Mouse (Mus musculus): Measurements from ENCODE around the gene Cep164.

The Cep164 gene

DNA sequence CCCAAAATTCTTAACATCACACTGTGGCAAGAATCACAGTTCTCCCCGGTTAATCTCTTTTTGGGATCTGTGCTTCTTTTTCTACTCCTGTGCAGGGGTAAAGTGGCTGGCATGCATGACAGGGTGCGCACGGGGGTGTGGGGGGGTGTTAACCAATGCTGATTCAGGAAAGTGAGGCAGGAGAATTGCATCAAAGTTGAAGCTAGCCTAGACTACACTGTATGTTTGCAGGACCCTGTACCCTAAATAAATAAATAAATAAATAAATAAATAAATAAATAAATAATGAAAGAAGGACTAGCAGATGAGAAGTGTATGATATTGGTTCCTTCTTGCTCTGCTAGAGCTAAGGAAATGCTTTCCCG, 9.6 kb upstream of the Cep164 start:
- DNase-seq, result no peak

DNA sequence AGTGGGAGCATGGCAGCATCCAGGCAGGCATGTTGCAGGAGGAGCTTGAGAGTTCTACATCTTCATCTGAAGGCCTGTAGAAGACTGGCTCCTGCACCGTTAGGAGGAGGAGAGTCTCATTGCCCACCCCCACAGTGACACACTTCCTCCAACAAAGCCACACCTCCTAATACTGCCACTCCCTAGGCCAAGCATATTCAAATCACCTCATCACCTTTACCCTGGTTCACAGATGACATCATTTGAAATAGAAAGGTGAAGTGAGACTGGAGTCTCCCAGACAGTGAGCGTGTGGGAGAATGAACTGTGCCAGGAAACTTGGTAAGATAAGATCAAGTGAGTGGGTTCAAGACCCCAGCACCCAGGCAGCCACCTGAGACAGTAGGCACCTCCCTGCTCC, 5.0 kb upstream of the Cep164 start:
- DNase-seq, result no peak

DNA sequence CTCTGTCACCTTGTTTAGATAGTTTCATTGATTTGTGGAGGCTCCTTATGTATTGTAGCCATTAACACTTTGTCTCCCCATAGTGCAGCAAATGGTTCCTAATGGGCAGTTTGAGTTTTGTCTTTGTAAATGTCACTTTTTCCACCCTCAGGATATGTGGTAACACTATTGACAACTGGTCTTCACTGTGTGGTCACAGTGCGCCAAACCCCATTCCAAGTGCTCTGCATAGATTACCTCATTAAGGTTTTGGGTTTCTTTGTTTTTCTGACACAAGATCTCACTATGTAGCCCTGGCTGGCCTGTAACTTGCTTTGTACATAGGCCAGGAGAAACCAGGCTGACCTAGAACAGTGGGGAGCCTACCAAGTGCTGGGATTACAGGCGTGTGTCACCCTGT, 4.4 kb upstream of the Cep164 start:
- no peak for DNase-seq

DNA sequence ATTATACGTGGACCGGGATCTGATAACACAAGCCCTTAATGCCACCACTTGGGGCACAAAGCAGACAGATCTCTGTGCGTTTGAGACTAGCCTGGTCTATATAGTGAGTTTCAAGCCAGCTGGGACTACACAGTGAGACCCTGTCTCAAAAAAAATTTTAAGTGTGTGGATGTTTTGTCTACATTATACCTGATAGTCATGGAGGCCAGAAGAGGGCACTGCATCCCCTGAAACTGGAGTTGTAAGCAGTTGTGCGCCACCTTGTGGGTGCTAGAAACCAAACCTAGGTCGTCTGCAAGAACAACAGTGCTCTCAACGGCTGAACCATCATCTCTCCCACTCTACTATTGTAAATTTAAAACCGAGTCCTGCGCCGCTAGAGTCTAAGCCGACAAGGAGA, 616 bp upstream of the Cep164 start:
- peak; percentile 92 to 94 for DNase-seq

DNA sequence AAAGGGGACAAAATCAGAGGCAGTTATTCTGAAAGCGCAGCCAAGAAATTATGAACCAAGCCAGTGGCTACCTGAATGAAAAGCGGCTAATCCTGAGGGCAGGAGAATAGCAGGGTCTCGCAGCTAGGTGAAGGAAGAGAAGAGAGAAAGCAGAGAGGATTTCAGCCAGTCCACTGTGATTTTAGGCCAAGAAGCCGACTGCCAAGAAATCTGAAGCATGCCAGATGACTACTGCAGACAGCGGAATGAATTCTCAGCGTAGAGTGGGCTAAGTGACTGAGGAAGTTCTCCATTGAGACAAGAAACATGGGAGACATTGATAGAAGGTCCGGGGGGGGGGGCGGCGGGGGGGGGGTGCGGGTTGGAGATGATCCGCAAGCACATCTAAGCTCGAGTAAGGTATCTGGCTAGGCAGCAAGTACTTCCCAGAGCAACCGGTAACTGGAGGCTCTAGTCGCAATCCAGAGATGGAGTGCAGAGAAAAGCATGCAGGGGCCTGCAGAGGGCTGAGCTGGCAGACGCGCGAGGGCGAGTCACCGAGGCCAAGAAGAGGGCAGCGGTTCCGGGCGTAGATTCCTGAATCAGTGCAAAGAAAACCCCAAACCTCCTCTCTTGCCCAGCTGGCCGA, 714 bp downstream of the Cep164 start:
- DNase-seq, result peak; percentile 63

DNA sequence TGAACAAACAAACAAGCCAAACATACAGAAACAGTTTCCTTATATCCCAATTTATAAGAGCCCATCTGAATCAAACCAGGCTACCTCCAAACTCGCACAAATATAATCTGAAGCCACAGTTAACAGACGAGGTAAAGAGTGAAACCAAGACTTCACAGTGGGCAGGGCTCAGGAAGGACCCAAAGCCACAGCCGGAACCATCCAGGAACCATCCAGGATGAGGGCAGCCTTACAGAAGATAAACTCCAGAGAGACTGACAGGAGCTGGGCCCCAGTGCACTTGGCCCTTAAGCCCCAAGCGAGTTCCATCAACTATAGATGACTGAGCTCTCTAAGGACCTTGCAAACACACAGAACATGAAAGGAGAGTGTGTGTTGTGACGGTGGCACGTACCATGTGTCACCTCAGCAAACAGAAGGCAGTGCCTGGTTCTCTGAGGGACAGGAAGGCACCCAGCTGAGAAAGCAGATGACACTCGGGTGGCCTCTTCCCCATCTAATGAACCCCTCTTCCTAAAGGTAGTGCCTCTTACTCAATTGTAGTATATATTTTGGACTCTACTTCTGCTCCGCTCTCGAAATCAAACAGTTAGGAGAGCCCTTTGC, 10.0 kb downstream of the Cep164 start:
- DNase-seq, result peak in 1 of 2 experiments; percentile 51

DNA sequence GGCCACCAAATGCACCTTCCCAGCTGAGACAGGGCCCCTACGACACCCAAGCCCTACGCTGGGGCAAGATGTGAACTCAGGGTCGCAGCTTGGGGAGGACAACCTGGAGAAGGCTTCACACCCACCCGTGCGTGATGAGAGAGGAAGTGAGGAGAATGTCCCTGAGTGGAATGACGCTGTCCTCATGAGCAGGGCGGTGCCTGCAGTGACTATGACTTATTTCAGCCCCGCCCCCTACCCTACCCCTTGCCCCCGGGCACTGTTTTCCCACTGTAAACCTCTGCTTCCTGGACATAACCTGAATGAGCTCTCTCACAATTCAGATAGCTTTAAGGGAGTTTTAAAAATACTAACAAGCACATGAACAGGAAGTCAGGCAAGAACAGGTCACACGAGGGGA, 13.0 kb downstream of the Cep164 start:
- no peak for DNase-seq

DNA sequence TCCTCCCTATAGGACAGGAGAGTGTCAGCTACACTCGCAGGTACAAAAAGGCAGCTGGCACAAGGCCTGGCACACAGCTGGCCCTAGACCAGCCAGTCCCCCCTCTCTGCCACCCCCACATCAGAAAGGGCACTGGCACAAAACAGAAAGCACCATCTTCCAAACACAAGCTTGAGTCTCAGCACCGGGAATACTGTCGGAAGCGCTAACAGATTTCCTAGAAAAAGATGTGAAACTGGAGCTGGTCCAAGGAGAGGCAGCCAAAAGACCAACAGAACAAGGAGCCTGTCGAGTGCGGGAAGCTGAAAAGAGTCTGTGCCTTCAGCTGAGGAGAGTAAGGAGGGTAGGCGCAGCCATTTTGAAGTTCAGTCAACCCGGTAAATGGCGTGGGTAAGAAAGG, 13.4 kb downstream of the Cep164 start:
- peak; percentile 68 to 73 for DNase-seq

DNA sequence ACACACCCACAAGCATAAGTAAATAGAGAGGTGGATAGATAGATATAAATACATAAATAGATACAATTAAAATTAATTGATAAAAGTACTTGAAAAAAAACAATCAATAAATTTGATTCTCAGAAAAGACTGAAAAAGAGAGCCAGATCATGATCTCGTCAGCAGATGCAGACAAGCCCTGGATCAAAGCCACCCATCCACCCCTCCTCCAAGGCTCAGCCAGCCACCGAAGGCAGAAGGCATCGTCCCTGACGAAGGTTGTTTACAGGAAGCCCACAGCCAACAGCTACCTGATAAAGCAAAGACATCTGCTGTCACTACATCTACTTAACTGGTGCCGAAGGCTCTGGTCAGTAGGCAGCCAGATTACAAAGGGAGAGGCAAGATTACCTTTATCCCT, 16.5 kb downstream of the Cep164 start:
- peak; percentile 56 to 60 for DNase-seq

DNA sequence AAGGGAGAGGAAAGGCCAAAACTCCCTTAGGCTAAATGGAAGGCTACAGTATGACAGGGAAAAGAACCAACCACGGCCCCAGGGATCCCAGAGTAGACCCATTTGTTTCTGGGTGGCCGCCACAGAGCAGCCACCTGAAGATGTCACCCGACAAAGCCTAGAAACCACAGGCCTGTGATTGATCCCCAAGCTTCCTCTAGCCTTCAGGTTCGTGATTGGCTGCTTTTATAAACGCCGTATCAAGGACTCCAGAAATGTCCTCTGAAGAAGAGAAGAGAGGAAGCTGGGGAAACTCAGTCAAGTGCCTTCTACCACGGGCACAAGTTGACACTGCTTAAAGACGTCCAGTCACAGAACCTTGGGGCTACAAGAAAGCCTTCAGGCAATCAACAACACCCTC, 20.7 kb downstream of the Cep164 start:
- no peak for DNase-seq

DNA sequence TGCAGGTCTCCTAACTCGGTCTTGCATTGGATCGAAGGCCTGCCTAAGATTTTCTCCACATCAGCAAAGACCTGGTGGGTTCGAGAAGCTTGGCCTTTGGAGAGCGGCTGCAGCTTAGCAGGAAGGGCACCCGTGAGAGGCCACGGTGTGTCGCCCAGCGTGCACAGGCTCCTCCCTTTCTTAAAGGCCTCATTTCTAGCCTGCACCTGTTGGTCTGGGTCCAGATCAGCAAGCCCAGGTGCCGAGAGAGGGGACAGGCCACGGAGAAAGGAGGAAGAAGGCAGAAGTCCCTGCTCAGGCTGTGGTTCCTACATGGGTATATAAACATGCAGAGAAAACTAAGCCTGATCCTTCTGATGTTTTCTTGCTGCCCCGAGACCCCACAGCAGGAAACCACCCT, 21.2 kb downstream of the Cep164 start:
- DNase-seq, result no peak

DNA sequence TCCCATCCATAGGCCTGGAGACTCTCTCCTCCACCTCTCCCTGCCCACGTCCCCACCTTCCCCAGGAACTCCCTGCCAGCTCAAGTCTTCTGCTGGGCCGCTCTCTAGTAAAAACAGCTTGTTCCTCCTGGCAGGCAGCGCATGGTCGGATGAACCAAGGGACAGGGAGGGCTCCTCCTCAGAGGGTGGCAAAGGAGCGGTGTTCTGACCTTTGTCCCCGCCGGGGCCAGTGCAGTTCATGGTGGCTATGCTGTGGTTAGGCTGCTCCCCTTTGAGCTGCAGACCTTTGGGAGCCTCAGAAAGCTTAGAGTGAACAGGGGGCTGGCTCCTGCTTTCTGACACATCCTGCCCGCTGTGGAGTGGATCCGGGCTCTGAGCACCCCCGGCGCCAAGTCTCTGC, 21.6 kb downstream of the Cep164 start:
- DNase-seq, result no peak

DNA sequence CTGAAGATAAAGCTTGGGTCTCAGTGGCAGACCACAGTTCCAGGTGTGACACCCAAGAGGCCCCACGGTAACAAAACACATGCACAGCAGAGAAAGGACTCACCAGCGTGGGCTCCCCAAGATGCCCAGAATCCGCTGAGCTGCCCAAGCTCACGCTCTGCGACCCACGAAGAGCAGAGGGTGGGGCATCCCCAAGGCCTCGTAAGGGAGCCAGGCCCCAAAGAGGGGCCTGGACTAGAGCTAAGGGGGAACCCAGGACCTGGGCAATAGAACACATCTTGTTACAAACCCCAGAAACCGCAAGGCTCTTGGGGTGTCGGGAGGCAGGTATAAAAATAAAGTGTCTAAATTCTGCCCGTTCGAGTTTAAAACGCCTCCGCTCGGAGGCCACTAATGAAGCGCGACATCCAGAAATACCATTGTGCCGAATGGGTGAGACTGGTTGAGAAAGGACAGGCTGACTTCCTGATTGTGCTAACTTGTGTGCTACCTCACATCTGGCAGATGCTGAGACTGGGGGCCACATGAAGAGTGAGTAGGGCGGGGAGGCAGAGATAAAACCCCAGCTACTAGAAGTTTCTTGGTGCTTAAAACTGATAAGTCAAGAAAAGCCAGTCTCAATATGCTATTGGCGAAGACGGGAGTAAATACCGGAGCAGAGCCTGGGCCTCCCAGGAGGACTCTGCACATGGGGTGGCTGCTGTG, 25.3 kb downstream of the Cep164 start:
- no peak for DNase-seq

DNA sequence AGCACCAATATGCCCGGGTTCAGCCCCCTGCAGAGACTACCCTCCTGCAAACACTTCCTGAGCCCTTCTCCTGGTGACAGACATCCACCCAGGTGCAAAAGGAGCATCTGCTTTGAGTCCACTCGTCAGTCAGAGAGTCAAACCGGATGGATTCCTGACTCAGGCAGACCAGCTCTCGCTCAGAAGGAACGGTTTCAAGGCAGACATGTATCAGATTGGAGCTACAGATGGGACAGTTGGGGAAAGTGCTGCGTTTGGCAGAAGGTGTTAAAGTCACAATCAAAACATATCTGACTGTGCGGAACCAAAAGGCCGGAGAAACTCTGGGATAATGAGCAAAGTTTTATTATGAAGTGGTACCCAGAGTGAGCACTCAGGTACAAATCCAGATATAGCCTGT, 29.1 kb downstream of the Cep164 start:
- DNase-seq, result no peak

DNA sequence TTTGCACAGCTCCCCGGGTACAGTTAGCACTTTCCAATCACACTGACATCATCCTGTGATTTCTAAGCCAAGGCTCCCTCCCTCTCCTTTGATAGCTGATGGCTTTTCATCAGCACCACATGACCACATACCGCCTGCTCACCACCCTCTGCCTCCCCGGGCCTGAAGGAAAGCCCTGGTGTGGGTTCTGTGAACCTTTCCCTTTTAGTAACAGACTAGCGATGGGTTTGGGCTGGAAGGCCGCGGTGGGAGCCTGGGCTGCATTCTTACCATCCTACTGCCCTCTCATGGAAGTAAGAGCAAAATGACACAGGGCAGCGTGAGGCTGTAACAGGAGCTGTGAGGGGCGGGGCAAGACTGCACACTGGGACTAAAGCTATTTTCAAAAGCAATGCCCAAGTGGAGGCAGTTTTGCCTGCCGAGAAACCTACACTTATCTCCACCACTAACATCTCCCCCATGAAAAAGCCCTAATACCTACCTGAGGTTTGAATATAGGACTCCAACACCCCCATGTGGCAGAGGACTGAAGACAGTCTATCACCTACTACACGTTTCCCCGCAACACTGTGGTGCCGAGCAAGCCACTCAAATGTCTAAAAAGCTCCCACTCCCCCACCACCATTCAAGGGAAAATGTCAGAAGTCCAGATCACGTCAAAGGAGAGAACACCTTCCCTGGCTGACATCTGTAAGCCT, 29.9 kb downstream of the Cep164 start:
- DNase-seq, result peak; percentile 69 to 73

DNA sequence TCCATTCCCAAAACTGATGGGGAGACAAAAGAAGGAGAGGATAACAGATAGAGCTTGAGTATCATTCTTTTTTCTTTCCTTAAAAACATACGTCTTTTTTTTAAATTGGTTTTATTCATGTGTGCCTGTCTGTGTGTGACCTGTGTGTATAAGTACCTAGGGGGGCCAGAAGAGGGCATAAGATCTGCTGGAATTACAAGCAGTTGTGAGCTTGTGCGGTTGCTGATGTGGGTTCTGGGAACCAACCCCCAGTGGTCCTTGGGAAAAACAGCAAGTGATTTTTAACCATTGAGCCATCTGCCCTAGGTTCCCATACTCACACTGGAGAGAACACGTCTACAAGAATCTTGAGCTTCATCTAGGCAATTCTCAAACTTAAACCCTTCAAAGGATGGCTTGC, 31.2 kb downstream of the Cep164 start:
- no peak for DNase-seq

DNA sequence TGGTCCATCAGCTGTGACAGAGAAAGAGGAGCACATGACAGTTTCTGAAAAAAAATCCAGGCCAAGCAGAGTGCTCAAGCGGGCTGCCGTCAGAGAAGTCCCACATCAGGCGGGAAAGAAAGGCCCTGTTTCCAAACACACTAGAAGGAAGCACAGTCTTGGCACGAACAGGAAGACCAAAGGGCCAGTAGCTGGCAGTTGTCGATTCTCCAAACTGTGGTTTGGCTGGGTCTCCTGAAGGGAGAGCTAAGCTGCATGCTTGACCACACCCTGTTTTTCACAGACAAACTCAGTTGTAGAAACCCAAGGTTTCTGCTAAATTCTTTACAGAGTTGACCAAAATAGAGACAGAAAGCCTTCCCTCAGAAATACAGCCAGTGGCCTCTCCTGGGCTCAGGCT, 32.8 kb downstream of the Cep164 start:
- no peak for DNase-seq

DNA sequence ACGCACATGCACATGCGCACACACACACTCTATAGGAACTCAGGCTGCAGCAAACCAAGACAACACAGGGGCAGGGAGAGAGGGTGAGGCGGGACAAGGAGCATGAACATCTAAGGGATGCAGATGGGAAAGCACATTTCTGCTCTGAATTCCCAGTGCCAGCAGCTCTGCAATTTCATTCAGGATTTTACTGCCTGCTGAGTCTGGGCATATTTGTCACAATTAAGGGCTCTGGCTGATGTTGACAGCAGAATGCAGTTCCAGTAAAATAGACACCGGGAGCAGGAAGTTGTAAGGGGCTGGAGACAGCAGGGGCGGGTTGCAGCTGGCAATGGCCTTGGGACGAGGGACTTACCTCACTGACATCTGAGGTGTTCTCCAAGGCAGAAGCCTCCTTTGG, 34.8 kb downstream of the Cep164 start:
- DNase-seq, result peak in 1 of 2 experiments; percentile 42

DNA sequence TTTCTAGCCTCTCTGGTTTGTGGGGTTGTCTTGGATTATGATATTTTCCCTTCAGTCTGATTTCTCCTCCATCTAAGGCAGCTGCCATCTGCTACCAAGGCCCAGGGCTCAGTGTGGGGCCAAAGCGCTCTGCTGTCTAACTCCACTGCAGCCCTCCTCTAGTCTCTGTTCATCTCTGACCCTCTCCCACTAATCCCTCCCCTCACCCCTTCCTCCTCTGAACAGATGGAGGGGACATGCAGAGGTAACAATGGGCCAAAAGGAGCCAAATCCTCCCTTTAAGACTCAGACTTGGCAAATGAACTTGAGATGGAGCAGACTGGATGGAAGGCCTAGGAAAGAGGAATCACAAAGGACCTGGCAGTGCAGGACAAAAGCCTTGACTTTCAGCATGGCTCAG, 36.3 kb downstream of the Cep164 start:
- DNase-seq, result peak; percentile 65 to 79

DNA sequence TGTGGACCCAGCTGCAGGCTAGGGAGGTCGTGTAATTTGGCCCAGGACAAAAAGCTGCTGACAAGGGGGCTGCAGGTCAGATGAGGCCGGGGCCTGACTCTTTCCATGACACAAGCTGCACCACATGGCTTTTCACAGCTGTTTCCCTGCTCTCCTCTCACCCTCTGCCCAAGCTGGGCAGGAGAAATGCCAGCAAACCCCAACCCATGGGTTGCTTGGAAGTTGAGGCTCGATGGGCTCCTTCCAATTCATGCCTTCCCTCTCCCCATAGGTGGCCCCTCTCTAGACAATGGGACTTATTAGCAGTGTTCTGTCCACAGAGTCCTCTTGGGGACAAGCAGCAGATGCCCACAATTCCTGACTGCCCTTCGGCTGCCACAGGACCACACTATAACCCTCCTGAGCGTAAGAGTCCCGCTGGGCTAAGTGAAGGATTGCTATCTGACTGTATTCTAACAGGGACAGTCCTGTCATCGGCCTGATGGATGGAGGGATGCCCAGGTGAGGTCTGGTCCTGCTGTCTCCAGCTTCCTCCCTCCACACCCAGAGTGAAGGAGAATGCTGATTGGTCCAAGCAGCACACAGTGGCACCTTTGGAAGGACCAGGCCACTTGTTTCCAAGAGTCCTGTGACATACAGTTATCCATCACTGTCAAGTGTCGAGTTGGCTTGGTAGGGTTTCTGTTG, 36.9 kb downstream of the Cep164 start:
- DNase-seq, result peak; percentile 59 to 65

DNA sequence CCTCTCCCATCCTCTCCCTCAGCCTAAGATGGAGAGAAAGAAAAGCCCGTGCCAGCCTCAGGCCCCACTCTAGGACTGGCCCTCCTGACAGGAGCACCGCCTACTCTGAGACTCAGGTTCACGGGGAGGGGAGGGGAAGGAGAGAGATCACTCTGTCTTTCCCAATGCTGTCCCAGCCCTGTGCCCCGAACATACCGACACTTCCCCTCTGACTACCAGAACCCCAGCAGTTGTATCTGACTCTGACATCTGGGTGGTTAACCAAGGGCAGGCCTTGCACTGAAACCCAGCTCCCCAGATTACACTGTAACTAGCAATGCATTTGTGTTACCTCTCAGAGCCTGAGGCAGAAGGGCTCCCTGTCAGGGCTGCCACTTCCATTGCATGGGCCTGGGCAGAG, 40.1 kb downstream of the Cep164 start:
- DNase-seq, result no peak

DNA sequence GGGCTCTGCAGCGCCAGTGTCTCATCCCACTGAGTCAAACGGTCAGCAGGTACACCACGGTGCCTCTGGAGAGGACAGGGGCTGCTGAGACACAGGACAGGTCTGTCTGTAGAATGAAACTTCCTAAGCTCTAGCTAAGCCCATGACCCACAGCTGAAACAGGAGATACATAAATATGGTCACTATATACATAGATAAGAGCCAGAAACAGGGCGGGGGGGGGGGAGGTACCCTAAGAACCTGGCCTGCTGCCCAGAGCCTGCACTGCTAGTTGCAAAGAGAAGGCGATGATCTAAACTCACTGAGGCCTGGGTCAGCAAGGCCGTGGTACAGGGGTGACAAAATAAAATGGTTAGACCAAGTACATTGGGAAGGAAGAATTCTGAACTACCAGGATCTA, 40.9 kb downstream of the Cep164 start:
- peak; percentile 65 to 71 for DNase-seq

DNA sequence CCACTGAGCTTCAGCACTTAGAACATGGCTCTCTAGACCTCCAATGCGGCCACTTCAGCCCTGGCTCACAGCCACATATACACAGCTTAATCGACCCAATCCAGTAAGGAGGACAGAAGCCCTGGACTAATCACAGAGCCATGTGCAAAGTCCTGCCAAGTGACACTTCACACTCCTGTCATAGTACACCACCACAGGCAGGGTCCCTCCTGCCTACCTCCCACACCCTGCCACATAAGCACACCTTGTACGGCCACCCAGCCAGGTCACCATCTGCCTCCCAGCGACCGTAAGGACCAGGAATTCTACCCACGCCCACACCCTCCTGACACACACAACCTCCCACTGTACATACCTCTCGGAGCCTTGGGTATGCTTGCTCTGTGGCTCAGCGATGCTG, 41.4 kb downstream of the Cep164 start:
- DNase-seq, result peak; percentile 70 to 73
